Mouse (Mus musculus): ENCODE data around the gene Gli2. TPM values are rescaled to one million over a fixed set of nuclear protein-coding genes. Genes with fewer than 3 reads are reported as not detected.

Gene Gli2
- polyA plus RNA-seq, 1 experiment from 2014 or later: 21.3 TPM

- Histone ChIP-seq H3K4me2 (no peak overlapping the region), H3K27ac (peak overlapping the region; percentile 74), H3K9ac (no peak overlapping the region), H3K27me3 (no peaks in the 10 kb centered on the region), H3K4me3 (no peak overlapping the region), H3K4me1 (peaks cover 55% of the 10 kb centered on the region), H3K9me3 (no peaks in the 10 kb centered on the region), H3K36me3 (peaks cover 44% of the 10 kb centered on the region)
- WGBS: 41% methylated on average over 14 of the region's 14 CpGs
- no peak for ATAC-seq (ENCODE audit: insufficient number of reproducible peaks, insufficient read depth, low FRiP score, low TSS enrichment, low read depth)
Observed at GRCm38 (mm10) chr1:118890125-118890875, 163.1 kb downstream of the Gli2 start.

GRCm38 (mm10) chr1:118880781-118881247 lies 172.6 kb downstream of the Gli2 start:
- peaks cover 68% of the 10 kb centered on the region for H3K36me3 ChIP-seq
- WGBS: 51% methylated on average over 7 of the region's 7 CpGs

GRCm38 (mm10) chr1:118878291-118878690 lies 175.1 kb downstream of the Gli2 start:
- H3K36me3 ChIP-seq: peaks cover 47% of the 10 kb centered on the region
- H3K27me3 ChIP-seq: no peaks in the 10 kb centered on the region
- H3K4me3 ChIP-seq: no peak overlapping the region
- no peak overlapping the region for H3K9ac ChIP-seq
- no peak for ATAC-seq (ENCODE audit: insufficient number of reproducible peaks, insufficient read depth, low FRiP score, low TSS enrichment, low read depth)
- H3K27ac ChIP-seq: peak overlapping the region; percentile 5; the same call in 1 of the 2 replicates
- no peaks in the 10 kb centered on the region for H3K9me3 ChIP-seq
- 42% methylated on average over 6 of the region's 6 CpGs for WGBS
- no peak overlapping the region for H3K4me2 ChIP-seq
- H3K4me1 ChIP-seq: peaks cover 29% of the 10 kb centered on the region

More at GRCm38 (mm10) chr1:118880781-118881247, 172.6 kb downstream of the Gli2 start:
- no peak overlapping the region for H3K9ac ChIP-seq
- ATAC-seq (ENCODE audit: insufficient number of reproducible peaks, insufficient read depth, low FRiP score, low TSS enrichment, low read depth): no peak
- no peak overlapping the region for H3K27ac ChIP-seq
- no peaks in the 10 kb centered on the region for H3K27me3 ChIP-seq
- H3K4me1 ChIP-seq: peaks cover 25% of the 10 kb centered on the region
- H3K9me3 ChIP-seq: no peaks in the 10 kb centered on the region
- H3K4me3 ChIP-seq: no peak overlapping the region
- H3K4me2 ChIP-seq: no peak overlapping the region

- Histone ChIP-seq H3K9ac (0 out of 2 replicates have a peak overlapping the region, but pooled peaks have one; percentile 40), H3K4me1 (peaks cover 29% of the 10 kb centered on the region), H3K27ac (peak overlapping the region; percentile 64), H3K27me3 (no peaks in the 10 kb centered on the region), H3K9me3 (no peaks in the 10 kb centered on the region), H3K4me3 (no peak overlapping the region), H3K36me3 (peaks cover 53% of the 10 kb centered on the region), H3K4me2 (no peak overlapping the region)
- WGBS: 68% methylated on average over 9 of the region's 9 CpGs
- no peak for ATAC-seq (ENCODE audit: insufficient number of reproducible peaks, insufficient read depth, low FRiP score, low TSS enrichment, low read depth)
Observed at GRCm38 (mm10) chr1:118875227-118875626, 178.2 kb downstream of the Gli2 start.

- Histone ChIP-seq H3K27ac (no peak overlapping the region), H3K36me3 (peaks cover 57% of the 10 kb centered on the region)
- peak; percentile 71 for ATAC-seq (ENCODE audit: insufficient number of reproducible peaks, insufficient read depth, low FRiP score, low TSS enrichment, low read depth)
Observed at GRCm38 (mm10) chr1:118873559-118873958, 179.9 kb downstream of the Gli2 start.

GRCm38 (mm10) chr1:118864735-118865134 lies 188.7 kb downstream of the Gli2 start:
- no peak overlapping the region for H3K4me2 ChIP-seq
- H3K9me3 ChIP-seq: no peaks in the 10 kb centered on the region
- no peaks in the 10 kb centered on the region for H3K27me3 ChIP-seq
- peaks cover 83% of the 10 kb centered on the region for H3K36me3 ChIP-seq
- H3K4me3 ChIP-seq: no peak overlapping the region
- 75% methylated on average over 9 of the region's 9 CpGs for WGBS
- H3K27ac ChIP-seq: no peak overlapping the region
- ATAC-seq (ENCODE audit: insufficient number of reproducible peaks, insufficient read depth, low FRiP score, low TSS enrichment, low read depth): no peak
- no peak overlapping the region for H3K9ac ChIP-seq
- peaks cover 2% of the 10 kb centered on the region; the same call in 1 of the 2 replicates for H3K4me1 ChIP-seq

More at GRCm38 (mm10) chr1:118873559-118873958, 179.9 kb downstream of the Gli2 start:
- 71% methylated on average over 7 of the region's 7 CpGs for WGBS
- H3K27me3 ChIP-seq: no peaks in the 10 kb centered on the region
- no peak overlapping the region for H3K4me2 ChIP-seq
- no peak overlapping the region for H3K4me3 ChIP-seq
- no peaks in the 10 kb centered on the region for H3K9me3 ChIP-seq
- H3K9ac ChIP-seq: no peak overlapping the region
- H3K4me1 ChIP-seq: peaks cover 15% of the 10 kb centered on the region

- ATAC-seq (ENCODE audit: insufficient number of reproducible peaks, insufficient read depth, low FRiP score, low TSS enrichment, low read depth): no peak
- H3K9ac ChIP-seq: no peak overlapping the region
Observed at GRCm38 (mm10) chr1:118864031-118864430, 189.4 kb downstream of the Gli2 start.

GRCm38 (mm10) chr1:118858101-118858500 lies 195.3 kb downstream of the Gli2 start:
- Histone ChIP-seq H3K27ac (no peak overlapping the region), H3K4me2 (no peak overlapping the region), H3K27me3 (no peaks in the 10 kb centered on the region), H3K36me3 (peaks cover 82% of the 10 kb centered on the region), H3K4me3 (no peak overlapping the region), H3K4me1 (no peaks in the 10 kb centered on the region), H3K9me3 (no peaks in the 10 kb centered on the region), H3K9ac (no peak overlapping the region)
- WGBS: 74% methylated on average over 9 of the region's 9 CpGs
- ATAC-seq (ENCODE audit: insufficient number of reproducible peaks, insufficient read depth, low FRiP score, low TSS enrichment, low read depth): no peak

More at GRCm38 (mm10) chr1:118864031-118864430, 189.4 kb downstream of the Gli2 start:
- Histone ChIP-seq H3K27ac (no peak overlapping the region), H3K27me3 (no peaks in the 10 kb centered on the region), H3K4me3 (no peak overlapping the region), H3K36me3 (peaks cover 90% of the 10 kb centered on the region), H3K4me2 (no peak overlapping the region), H3K9me3 (no peaks in the 10 kb centered on the region), H3K4me1 (peaks cover 2% of the 10 kb centered on the region; the same call in 1 of the 2 replicates)
- WGBS: 64% methylated on average over 5 of the region's 5 CpGs

- H3K4me1 ChIP-seq: 0 out of 2 replicates have a peak, but pooled peaks cover 2% of the 10 kb centered on the region
- peaks cover 32% of the 10 kb centered on the region for H3K36me3 ChIP-seq
- no peak overlapping the region for H3K27ac ChIP-seq
- H3K4me3 ChIP-seq: no peak overlapping the region
- no peaks in the 10 kb centered on the region for H3K9me3 ChIP-seq
- no peaks in the 10 kb centered on the region for H3K27me3 ChIP-seq
- no peak overlapping the region for H3K4me2 ChIP-seq
- WGBS: 78% methylated on average over 5 of the region's 5 CpGs
- ATAC-seq (ENCODE audit: insufficient number of reproducible peaks, insufficient read depth, low FRiP score, low TSS enrichment, low read depth): no peak
- H3K9ac ChIP-seq: no peak overlapping the region
Observed at GRCm38 (mm10) chr1:118830658-118831057, 222.8 kb downstream of the Gli2 start.

- 85% methylated on average over 11 of the region's 11 CpGs for WGBS
- Histone ChIP-seq H3K36me3 (no peaks in the 10 kb centered on the region), H3K4me2 (no peak overlapping the region), H3K9me3 (no peaks in the 10 kb centered on the region), H3K4me1 (0 out of 2 replicates have a peak, but pooled peaks cover 2% of the 10 kb centered on the region), H3K27me3 (no peaks in the 10 kb centered on the region), H3K27ac (no peak overlapping the region), H3K9ac (no peak overlapping the region), H3K4me3 (no peak overlapping the region)
- ATAC-seq (ENCODE audit: insufficient number of reproducible peaks, insufficient read depth, low FRiP score, low TSS enrichment, low read depth): no peak
Observed at GRCm38 (mm10) chr1:118826614-118827013, 226.8 kb downstream of the Gli2 start.

GRCm38 (mm10) chr1:118825467-118826219 lies 227.8 kb downstream of the Gli2 start:
- no peak for ATAC-seq (ENCODE audit: insufficient number of reproducible peaks, insufficient read depth, low FRiP score, low TSS enrichment, low read depth)
- Histone ChIP-seq H3K27ac (no peak overlapping the region), H3K4me3 (no peak overlapping the region), H3K9ac (no peak overlapping the region), H3K4me1 (0 out of 2 replicates have a peak, but pooled peaks cover 2% of the 10 kb centered on the region), H3K36me3 (no peaks in the 10 kb centered on the region), H3K27me3 (no peaks in the 10 kb centered on the region), H3K9me3 (no peaks in the 10 kb centered on the region), H3K4me2 (no peak overlapping the region)
- WGBS: 72% methylated on average over 31 of the region's 31 CpGs

Measured in embryonic facial prominence, embryonic 13.5 days (tissue).